Mouse (Mus musculus): ENCODE data around the gene Cdk5rap1. TPM values are rescaled to one million over a fixed set of nuclear protein-coding genes. Genes with fewer than 3 reads are reported as not detected.
"Not testable (repeated sequence)": the region's sequence is repeated elsewhere in the genome, so short reads cannot be mapped to it uniquely, and the experiment has no call there.

Gene Cdk5rap1
- total and polyA plus RNA-seq, 3 experiments, result 25.8 to 43.5 (median 32.0) TPM

GRCm38 (mm10) chr2:154354000-154354425, 18.8 kb downstream of the Cdk5rap1 start:
- H3K79me2 ChIP-seq (replicated peaks; ENCODE audit: control insufficient read depth, extremely low read depth, insufficient read depth, poor library complexity, severe bottlenecking); in situ Hi-C loops (cut with MboI; ENCODE audit: low pct_ligation_motif_present, low pct_unique_long_range_greater_than_20kb, low sequenced_read_pairs); H3K9me3 ChIP-seq (replicated peaks; ENCODE audit: low read length); H3K4me2 ChIP-seq (ENCODE audit: insufficient read depth, low read depth, poor library complexity, severe bottlenecking); H3K27me3 ChIP-seq (replicated peaks); dilution Hi-C loops (cut with MboI; ENCODE audit: extremely low pct_ligation_motif_present, extremely low pct_unique_long_range_greater_than_20kb, low sequenced_read_pairs); DNase-seq (ENCODE audit: extremely low read depth): not testable (repeated sequence)
- Histone ChIP-seq H3K4me3 (replicated peaks in 1 of 3; ENCODE audit: low read depth in 2 of 3, low read length in 2 of 3, poor library complexity in 1 of 3) (peak overlapping the region; percentile 59 to 78 (median 68)), H3K9ac (ENCODE audit: insufficient read depth, low read depth) (peak overlapping the region; percentile 76), H3K27ac (ENCODE audit: insufficient read depth, low read depth) (peak overlapping the region; percentile 72), H3K4me1 (ENCODE audit: control insufficient read depth in 1 of 2, insufficient read depth in 2 of 2) (peaks cover 0 to 13% of the 10 kb centered on the region in 2 experiments; a peak in 1 of 4 replicates), H3K36me3 (replicated peaks in 1 of 2; ENCODE audit: control insufficient read depth in 1 of 2, insufficient read depth in 1 of 2, low read length in 1 of 2) (peaks cover 26 to 40% of the 10 kb centered on the region in 2 experiments)
- peak; percentile 37; the same call in 1 of the 2 replicates for TF ChIP-seq POLR2A (IDR thresholded peaks at IDR 0.05; ENCODE audit: low read depth, low read length)

- no peak overlapping the region for H3K4me2 ChIP-seq (ENCODE audit: insufficient read depth, low read depth, poor library complexity, severe bottlenecking)
- H3K9me3 ChIP-seq (replicated peaks; ENCODE audit: low read length), result no peaks in the 10 kb centered on the region
- no peak for DNase-seq (ENCODE audit: extremely low read depth)
- in situ Hi-C loops (cut with MboI; ENCODE audit: low pct_ligation_motif_present, low pct_unique_long_range_greater_than_20kb, low sequenced_read_pairs), result no loop called here
- H3K4me3 ChIP-seq (replicated peaks in 1 of 3; ENCODE audit: low read depth in 2 of 3, low read length in 2 of 3, poor library complexity in 1 of 3), result no peak overlapping the region
- H3K27ac ChIP-seq (ENCODE audit: insufficient read depth, low read depth), result no peak overlapping the region
- no peaks in the 10 kb centered on the region for H3K27me3 ChIP-seq (replicated peaks)
- peaks cover 53 to 84% of the 10 kb centered on the region in 2 experiments for H3K36me3 ChIP-seq (replicated peaks in 1 of 2; ENCODE audit: control insufficient read depth in 1 of 2, insufficient read depth in 1 of 2, low read length in 1 of 2)
- H3K9ac ChIP-seq (ENCODE audit: insufficient read depth, low read depth), result no peak overlapping the region
- peaks cover 5% of the 10 kb centered on the region; the same call in 1 of the 2 replicates for H3K79me2 ChIP-seq (replicated peaks; ENCODE audit: control insufficient read depth, extremely low read depth, insufficient read depth, poor library complexity, severe bottlenecking)
- dilution Hi-C loops (cut with MboI; ENCODE audit: extremely low pct_ligation_motif_present, extremely low pct_unique_long_range_greater_than_20kb, low sequenced_read_pairs), result no loop called here
- H3K4me1 ChIP-seq (ENCODE audit: control insufficient read depth in 1 of 2, insufficient read depth in 2 of 2), result peaks cover 0 to 13% of the 10 kb centered on the region in 2 experiments; a peak in 1 of 4 replicates
- TF ChIP-seq SIN3A (IDR thresholded peaks at IDR 0.05; ENCODE audit: low read length), result no peak
- no peak for TF ChIP-seq ETS1 (conservative IDR thresholded peaks at IDR 0.05; ENCODE audit: low read depth, low read length)
- no peak for TF ChIP-seq RCOR1 (conservative IDR thresholded peaks at IDR 0.05; ENCODE audit: low read depth, low read length)
- TF ChIP-seq E2F4 (IDR thresholded peaks at IDR 0.05; ENCODE audit: insufficient replicate concordance, low read depth, low read length), result no peak
- no peak for TF ChIP-seq CTCF (conservative IDR thresholded peaks at IDR 0.05 in 1 of 2, IDR thresholded peaks at IDR 0.05 in 1 of 2; ENCODE audit: low read depth in 2 of 2, low read length in 2 of 2)
- TF ChIP-seq MEF2A (IDR thresholded peaks at IDR 0.05; ENCODE audit: borderline replicate concordance, low read depth, low read length), result no peak
- no peak for TF ChIP-seq USF2 (conservative IDR thresholded peaks at IDR 0.05; ENCODE audit: low read depth, low read length)
- no peak for TF ChIP-seq ZKSCAN1 (IDR thresholded peaks at IDR 0.05; ENCODE audit: borderline replicate concordance, low read depth, low read length)
- TF ChIP-seq CHD1 (IDR thresholded peaks at IDR 0.05; ENCODE audit: low read depth, low read length), result no peak
- TF ChIP-seq MAZ (IDR thresholded peaks at IDR 0.05; ENCODE audit: low read depth, low read length), result no peak
- no peak for TF ChIP-seq MYC (IDR thresholded peaks at IDR 0.05; ENCODE audit: low read depth, low read length)
- TF ChIP-seq BHLHE40 (IDR thresholded peaks at IDR 0.05; ENCODE audit: low read depth, low read length), result no peak
- TF ChIP-seq EP300 (IDR thresholded peaks at IDR 0.05; ENCODE audit: low read length), result no peak
- TF ChIP-seq ZC3H11A (IDR thresholded peaks at IDR 0.05; ENCODE audit: low read depth, low read length), result no peak
- no peak for TF ChIP-seq NELFE (IDR thresholded peaks at IDR 0.05; ENCODE audit: low read depth, low read length)
- no peak for TF ChIP-seq CHD2 (IDR thresholded peaks at IDR 0.05; ENCODE audit: low read length)
- no peak for TF ChIP-seq USF1 (IDR thresholded peaks at IDR 0.05; ENCODE audit: low read depth, low read length)
- TF ChIP-seq HCFC1 (IDR thresholded peaks at IDR 0.05; ENCODE audit: low read depth, low read length), result no peak
- TF ChIP-seq POLR2AphosphoS2 (IDR thresholded peaks at IDR 0.05; ENCODE audit: low read depth, low read length), result no peak
Measured at GRCm38 (mm10) chr2:154348152-154348551, 24.7 kb downstream of the Cdk5rap1 start.
